ENCODE assay signal across 8 mouse cellular contexts in genomic region chr5:118171665-118172064, GRCm38 (mm10). TPM values are rescaled to one million over a fixed set of nuclear protein-coding genes. Genes with fewer than 3 reads are reported as not detected.
DNase-seq lines count a peak whose midpoint lies in the region; ATAC-seq lines count a peak whose summit lies in the region.

No protein-coding gene starts in this region.

- no peak overlapping the region for H3K27ac ChIP-seq in heart, embryonic 12.5 days (ENCODE audit: poor library complexity, severe bottlenecking)
- H3K27ac ChIP-seq in hindbrain, embryonic 10.5 days: no peak overlapping the region
- no peak overlapping the region for H3K27ac ChIP-seq in liver, embryonic 13.5 days
- H3K27ac ChIP-seq in stomach, embryonic 15.5 days: no peak overlapping the region

- H3K4me3 ChIP-seq in heart, embryonic 12.5 days: peak overlapping the region; percentile 50
- H3K4me3 ChIP-seq in hindbrain, embryonic 10.5 days: peak overlapping the region; percentile 58
- peak overlapping the region; percentile 43 for H3K4me3 ChIP-seq in liver, embryonic 13.5 days (replicated peaks)
- peak overlapping the region; percentile 40 for H3K4me3 ChIP-seq in stomach, embryonic 15.5 days (replicated peaks)

- peak overlapping the region; percentile 38; the same call in 1 of the 2 replicates for H3K9ac ChIP-seq in heart, embryonic 12.5 days
- H3K9ac ChIP-seq in liver, embryonic 13.5 days: no peak overlapping the region
- H3K9ac ChIP-seq in stomach, embryonic 15.5 days: no peak overlapping the region

- DNase-seq in heart, postnatal 4 days: no peak
- DNase-seq in R1 (ENCODE audit: low read depth, low spot score): peak; percentile 28
- DNase-seq in hindbrain, embryonic 10.5 days (ENCODE audit: low spot score): peak; percentile 18
- no peak for DNase-seq in liver, embryonic 13.5 days
- no peak for DNase-seq in ovary, adult 18-20 months (ENCODE audit: low spot score)

- H3K36me3 ChIP-seq in heart, embryonic 12.5 days: no peaks in the 10 kb centered on the region
- no peaks in the 10 kb centered on the region for H3K36me3 ChIP-seq in hindbrain, embryonic 10.5 days
- H3K36me3 ChIP-seq in liver, embryonic 13.5 days: no peaks in the 10 kb centered on the region
- no peaks in the 10 kb centered on the region for H3K36me3 ChIP-seq in stomach, embryonic 15.5 days

- peaks cover 78% of the 10 kb centered on the region for H3K27me3 ChIP-seq in heart, embryonic 12.5 days (replicated peaks)
- H3K27me3 ChIP-seq in hindbrain, embryonic 10.5 days (ENCODE audit: insufficient read depth, poor library complexity, severe bottlenecking): peaks cover 90% of the 10 kb centered on the region
- H3K27me3 ChIP-seq in liver, embryonic 13.5 days: peaks cover 92% of the 10 kb centered on the region
- H3K27me3 ChIP-seq in stomach, embryonic 15.5 days (replicated peaks): peaks cover 69% of the 10 kb centered on the region

- no peak for ATAC-seq in heart, embryonic 12.5 days (ENCODE audit: insufficient number of reproducible peaks, low FRiP score)
- no peak for ATAC-seq in liver, embryonic 13.5 days (ENCODE audit: low read depth)
- no peak for ATAC-seq in stomach, embryonic 15.5 days (ENCODE audit: insufficient read depth, low FRiP score, low read depth)
- ATAC-seq in erythroid progenitor cell, adult 5-6 weeks (replicated peaks; ENCODE audit: low FRiP score, poor library complexity, severe bottlenecking): no peak

- peaks cover 37% of the 10 kb centered on the region for H3K4me1 ChIP-seq in heart, embryonic 12.5 days (replicated peaks)
- peaks cover 53% of the 10 kb centered on the region for H3K4me1 ChIP-seq in hindbrain, embryonic 10.5 days (replicated peaks)
- peaks cover 14% of the 10 kb centered on the region for H3K4me1 ChIP-seq in liver, embryonic 13.5 days (replicated peaks)
- peaks cover 33% of the 10 kb centered on the region for H3K4me1 ChIP-seq in stomach, embryonic 15.5 days

- WGBS in heart, embryonic 12.5 days: under 1% methylated on average over 36 of the region's 36 CpGs
- WGBS in hindbrain, embryonic 10.5 days: under 1% methylated on average over 36 of the region's 36 CpGs
- WGBS in liver, embryonic 13.5 days (ENCODE audit: insufficient replicate concordance): under 1% methylated on average over 36 of the region's 36 CpGs
- under 1% methylated on average over 35 of the region's 36 CpGs for WGBS in stomach, embryonic 15.5 days

- H3K4me2 ChIP-seq in heart, embryonic 12.5 days: peak overlapping the region; percentile 86
- peak overlapping the region; percentile 55 for H3K4me2 ChIP-seq in liver, embryonic 13.5 days
- H3K4me2 ChIP-seq in stomach, embryonic 15.5 days: peak overlapping the region; percentile 70

- H3K9me3 ChIP-seq in heart, embryonic 12.5 days (replicated peaks): peaks cover 6% of the 10 kb centered on the region; the same call in 1 of the 2 replicates
- H3K9me3 ChIP-seq in hindbrain, embryonic 10.5 days: peaks cover 3% of the 10 kb centered on the region; the same call in 1 of the 2 replicates
- H3K9me3 ChIP-seq in liver, embryonic 13.5 days (replicated peaks): no peaks in the 10 kb centered on the region; the same call in 1 of the 2 replicates
- H3K9me3 ChIP-seq in stomach, embryonic 15.5 days: no peaks in the 10 kb centered on the region; the same call in 1 of the 2 replicates

RNA-seq across cellular contexts. Expression of gene Hrk, which starts 7.2 kb away (rescaled TPM):
- polyA plus RNA-seq in heart, embryonic 12.5 days (2016; fragmentation: Nextera tagmentation; extraction: Ambion mirVana): 0.09 TPM in 1 of 2 replicates, not detected in the other
- total RNA-seq in heart, postnatal 4 days (2021): under 1 TPM; 0.09 to 0.31 TPM
- 0.25 and 0.37 TPM in 2 replicates for polyA plus RNA-seq in hindbrain, embryonic 10.5 days (2016; fragmentation: Nextera tagmentation; extraction: Ambion mirVana)
- polyA plus RNA-seq in liver, embryonic 13.5 days (2015; fragmentation: Nextera tagmentation; extraction: Ambion mirVana): 0.01 TPM in 1 of 2 replicates, not detected in the other
- 0.48 and 0.68 TPM in 2 replicates for polyA plus RNA-seq in stomach, embryonic 15.5 days (2015; fragmentation: Nextera tagmentation; extraction: Ambion mirVana)
- total RNA-seq in erythroid progenitor cell, adult 5-6 weeks (2015; ENCODE audit: low replicate concordance): not detected in 2 replicates
- total RNA-seq in erythroid progenitor cell, adult 5-6 weeks (2017; ENCODE audit: low replicate concordance): not detected in 2 replicates

RNA-seq across cellular contexts. Expression of gene Fbxw8, which starts 16.4 kb away (rescaled TPM):
- polyA plus RNA-seq in heart, embryonic 12.5 days (2016; fragmentation: Nextera tagmentation; extraction: Ambion mirVana): 36.6 and 38.9 TPM in 2 replicates
- 10 to 100 TPM; 54.9 to 61.1 TPM for total RNA-seq in heart, postnatal 4 days (2021)
- polyA plus RNA-seq in hindbrain, embryonic 10.5 days (2016; fragmentation: Nextera tagmentation; extraction: Ambion mirVana): 35.0 and 36.8 TPM in 2 replicates
- 8.7 and 10.0 TPM in 2 replicates for polyA plus RNA-seq in liver, embryonic 13.5 days (2015; fragmentation: Nextera tagmentation; extraction: Ambion mirVana)
- 23.6 and 24.0 TPM in 2 replicates for polyA plus RNA-seq in stomach, embryonic 15.5 days (2015; fragmentation: Nextera tagmentation; extraction: Ambion mirVana)
- total RNA-seq in erythroid progenitor cell, adult 5-6 weeks (2015; ENCODE audit: low replicate concordance): 0.84 and 4.0 TPM in 2 replicates
- 0.30 and 3.2 TPM in 2 replicates for total RNA-seq in erythroid progenitor cell, adult 5-6 weeks (2017; ENCODE audit: low replicate concordance)

Comparison
In these comparisons a context has a peak if more than half of its experiments do, and no peak if none do; other contexts are left out.
1. DNase-seq: peak in R1 (single experiment) and hindbrain, embryonic 10.5 days (single experiment); none in heart, postnatal 4 days (single experiment), liver, embryonic 13.5 days (single experiment) and ovary, adult 18-20 months (single experiment).
2. Peak in every context shown above with its lines, with median percentiles within 50 percentile points of each other: H3K4me2 ChIP-seq and H3K4me3 ChIP-seq.